Mouse (Mus musculus) T-helper 17 cell (primary cell): ENCODE results near the gene Chst11.

ENCODE experiments used
- in situ Hi-C, 2 experiments: fragments of 300-600 bp; cut with MboI, MseI; formaldehyde crosslinking; loops; 1 replicate in 1 of 2; 2 replicates in 1 of 2; pipeline ENCODE4 v1.15.1; 2025; ENCODE audit warnings: high pct_unique_total_duplicates in 2 of 2

The Chst11 gene

DNA sequence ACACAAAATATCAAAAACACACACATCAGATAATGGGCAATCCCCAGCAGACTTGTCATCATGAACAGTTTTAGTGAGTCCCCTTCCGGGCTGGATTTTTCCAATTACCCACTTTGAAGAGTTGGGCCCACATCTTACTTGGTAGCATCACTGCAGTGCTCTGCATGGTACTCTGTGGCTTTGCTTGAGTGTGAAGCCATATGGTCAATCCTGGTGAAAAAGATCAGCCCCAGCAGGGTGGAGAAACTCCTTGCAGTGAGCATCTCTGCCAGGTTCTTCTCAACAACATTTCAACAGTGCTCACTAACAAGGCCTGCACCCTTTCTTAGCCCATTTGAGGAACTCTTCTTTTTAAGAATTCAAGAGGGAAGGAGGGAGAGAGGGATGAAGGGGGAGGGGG lies 150.7 kb downstream of the Chst11 start:
- in situ Hi-C loops = no loop called here

GRCm38 (mm10) chr10:83137103-83137502 lies 151.8 kb downstream of the Chst11 start:
- in situ Hi-C loops = no loop called here

GRCm38 (mm10) chr10:83139276-83139675 lies 154.0 kb downstream of the Chst11 start:
- in situ Hi-C loops = no loop called here

DNA sequence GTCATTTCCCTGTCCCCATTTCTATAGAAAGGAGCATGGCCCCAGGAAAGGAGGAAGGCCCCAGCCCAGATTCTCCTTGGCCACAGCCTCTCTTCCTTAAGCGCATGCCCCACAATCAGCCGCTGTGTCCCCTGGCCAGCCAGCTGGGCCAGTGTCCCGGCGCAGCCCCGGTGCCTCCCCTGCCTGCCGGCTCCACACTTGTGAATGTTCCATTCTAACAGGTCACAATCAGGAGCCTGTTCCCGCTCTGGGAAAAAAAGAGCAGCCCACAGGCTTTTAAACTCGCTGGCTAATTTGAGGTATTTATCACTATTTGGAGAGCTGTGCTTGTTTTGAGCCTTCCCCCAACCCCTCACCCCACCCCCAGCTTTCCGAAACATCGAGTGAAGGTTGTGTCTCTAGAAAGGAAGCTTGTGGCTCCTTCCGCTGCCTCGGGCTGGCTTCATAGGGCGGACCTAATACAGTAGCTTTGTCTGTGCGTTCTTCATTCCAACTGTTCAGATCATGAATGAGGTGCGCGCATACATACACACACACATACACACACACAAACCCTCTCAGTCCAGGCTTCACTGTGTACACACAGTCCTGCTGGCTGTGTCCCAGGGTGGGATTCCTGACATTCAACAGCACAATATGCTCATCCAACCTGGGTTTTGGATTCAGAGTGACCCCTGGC lies 155.1 kb downstream of the Chst11 start:
- in situ Hi-C loops = no loop called here

DNA sequence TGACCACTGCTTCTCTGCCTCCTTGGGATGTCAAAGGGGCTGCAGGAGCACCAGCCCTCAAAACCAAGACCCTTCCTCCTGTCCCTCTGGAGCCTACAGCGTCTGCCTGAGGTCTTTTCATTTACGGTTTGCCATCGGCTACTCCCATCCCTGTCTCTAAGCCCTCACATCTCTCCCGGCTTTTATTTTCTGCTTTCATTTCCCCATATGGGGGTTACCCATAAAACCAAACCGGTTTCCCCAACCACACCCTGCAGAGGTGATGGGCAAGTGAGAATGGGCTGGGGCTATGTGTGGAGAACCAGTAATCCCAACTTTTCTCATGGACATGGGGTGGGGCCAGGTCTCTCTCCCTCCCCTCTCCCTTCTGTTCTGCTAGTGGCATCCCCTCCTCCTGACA lies 156.1 kb downstream of the Chst11 start:
- in situ Hi-C loops = no loop called here

DNA sequence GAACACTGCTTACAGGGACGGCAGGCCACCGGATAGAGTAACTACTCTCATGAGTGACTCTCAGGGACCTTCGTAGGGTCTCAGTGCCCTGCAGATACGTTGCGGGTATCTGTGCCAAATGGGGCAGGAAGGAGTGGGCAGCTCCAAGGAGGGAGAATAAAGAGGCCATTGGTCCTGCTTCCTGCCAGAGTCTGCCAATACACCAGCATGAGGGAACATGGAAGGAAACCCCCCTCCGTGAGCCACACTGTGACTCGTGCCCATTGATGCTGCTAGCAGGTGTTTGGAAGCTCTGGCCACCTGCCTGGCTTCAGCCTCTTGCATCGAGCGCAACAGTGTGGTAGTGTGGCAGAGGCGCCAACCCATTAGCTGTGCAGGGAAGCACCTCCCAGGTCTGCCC lies 157.8 kb downstream of the Chst11 start:
- in situ Hi-C loops = no loop called here

- in situ Hi-C loops = no loop called here
Measured at GRCm38 (mm10) chr10:83145836-83146235, 160.5 kb downstream of the Chst11 start.

GRCm38 (mm10) chr10:83149342-83150178 lies 164.3 kb downstream of the Chst11 start:
- in situ Hi-C loops = no loop called here

- in situ Hi-C loops = no loop called here
Measured at GRCm38 (mm10) chr10:83150587-83150986, 165.3 kb downstream of the Chst11 start.

DNA sequence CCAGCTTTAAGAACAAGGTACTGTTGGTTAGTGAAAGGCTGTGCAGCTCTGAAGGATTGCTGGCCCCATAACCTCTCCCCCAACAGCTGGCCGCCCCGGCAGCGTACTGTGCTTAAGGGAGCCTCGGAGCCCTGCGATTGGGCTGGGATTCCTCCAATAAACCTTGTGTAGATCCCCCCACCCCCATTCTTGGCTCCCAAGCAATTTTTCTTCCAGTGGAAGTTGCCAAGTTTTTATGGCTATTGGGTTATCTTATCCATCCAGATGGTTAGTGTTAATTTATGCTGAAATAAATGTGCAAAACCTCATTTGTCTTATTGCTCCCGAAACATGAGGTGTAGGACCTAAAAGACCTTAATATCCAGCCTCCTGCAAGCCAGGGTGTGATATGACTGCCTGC lies 166.1 kb downstream of the Chst11 start:
- in situ Hi-C loops = no loop called here

GRCm38 (mm10) chr10:83151896-83152685 lies 166.8 kb downstream of the Chst11 start:
- in situ Hi-C loops = no loop called here

- in situ Hi-C loops = no loop called here
Measured at GRCm38 (mm10) chr10:83152723-83153122, 167.4 kb downstream of the Chst11 start.

- in situ Hi-C loops = no loop called here
Measured at GRCm38 (mm10) chr10:83153374-83153773, 168.1 kb downstream of the Chst11 start.

DNA sequence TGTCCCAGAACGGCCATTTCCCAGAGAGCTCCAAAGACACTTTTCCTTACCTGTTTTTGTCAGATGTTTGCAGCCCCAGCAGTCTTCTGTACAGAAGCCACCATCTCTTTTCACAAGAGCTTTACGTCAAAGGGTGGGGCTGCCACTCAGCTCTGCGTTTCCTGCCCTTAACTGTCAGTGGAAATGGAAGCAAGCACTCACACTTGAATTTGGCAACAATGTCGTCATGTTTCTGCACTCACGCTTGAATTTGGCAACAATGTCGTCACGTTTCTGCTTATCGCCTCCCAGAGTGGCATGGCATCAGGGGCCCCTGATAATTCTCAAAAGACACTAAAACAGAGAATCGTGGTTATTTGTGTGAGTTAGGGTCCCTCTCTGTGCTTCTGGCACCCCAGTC lies 168.6 kb downstream of the Chst11 start:
- in situ Hi-C loops = no loop called here

DNA sequence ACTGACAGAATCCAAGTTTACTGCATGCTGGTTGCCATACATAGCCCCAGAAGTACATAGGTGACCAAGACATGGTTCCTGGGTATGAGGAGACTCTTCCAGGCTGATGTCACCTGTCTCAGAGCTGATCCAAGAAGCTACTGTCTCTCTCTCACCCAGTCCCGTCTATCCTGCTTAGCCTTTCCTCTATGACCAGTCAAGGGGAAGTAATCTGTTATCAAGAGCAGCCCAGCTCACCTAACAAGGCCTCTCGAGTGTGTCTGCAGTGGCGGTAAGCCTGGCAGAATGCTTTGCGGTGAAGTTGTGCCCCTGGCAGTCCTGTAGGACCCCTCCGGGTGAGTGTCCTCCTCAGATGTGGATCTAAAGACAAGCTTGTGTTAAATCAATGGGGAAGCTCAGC lies 172.0 kb downstream of the Chst11 start:
- in situ Hi-C loops = no loop called here

GRCm38 (mm10) chr10:83158322-83158721 lies 173.0 kb downstream of the Chst11 start:
- in situ Hi-C loops = no loop called here

GRCm38 (mm10) chr10:83159229-83159628 lies 173.9 kb downstream of the Chst11 start:
- in situ Hi-C loops = no loop called here

DNA sequence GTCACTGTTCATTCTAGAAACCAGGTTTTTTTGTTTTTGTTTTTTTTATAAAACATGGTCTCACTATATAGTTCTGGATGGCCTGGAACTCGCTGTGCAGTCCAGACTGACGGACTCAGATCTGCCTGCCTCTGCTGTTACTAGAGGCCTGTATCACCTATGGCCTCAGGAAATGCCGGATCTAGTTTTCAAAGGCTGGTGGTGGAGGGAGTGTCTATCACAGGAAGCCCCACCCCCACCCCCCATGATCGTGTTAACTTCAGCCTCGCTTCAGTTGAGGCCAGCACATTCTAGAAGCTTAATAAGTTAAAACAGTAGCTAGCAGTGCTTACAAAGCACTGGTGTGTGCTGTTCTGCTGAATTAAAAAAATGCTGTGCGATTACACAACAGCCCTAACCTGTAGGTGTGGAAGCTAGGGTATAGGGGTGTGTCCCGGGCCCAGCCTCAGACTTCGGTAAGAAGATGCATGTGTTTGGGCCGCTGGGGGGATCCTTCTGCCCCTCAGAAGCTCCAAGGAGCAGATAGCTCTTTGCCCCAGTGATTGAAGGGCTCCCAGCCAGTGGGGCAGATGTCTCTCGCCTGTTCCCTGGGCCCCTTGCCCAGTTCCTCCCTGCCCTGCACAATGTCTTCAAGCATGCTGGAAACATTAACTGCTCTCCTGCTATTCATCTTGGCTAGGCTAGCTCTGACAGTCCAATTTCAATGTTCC lies 176.5 kb downstream of the Chst11 start:
- in situ Hi-C loops = no loop called here

DNA sequence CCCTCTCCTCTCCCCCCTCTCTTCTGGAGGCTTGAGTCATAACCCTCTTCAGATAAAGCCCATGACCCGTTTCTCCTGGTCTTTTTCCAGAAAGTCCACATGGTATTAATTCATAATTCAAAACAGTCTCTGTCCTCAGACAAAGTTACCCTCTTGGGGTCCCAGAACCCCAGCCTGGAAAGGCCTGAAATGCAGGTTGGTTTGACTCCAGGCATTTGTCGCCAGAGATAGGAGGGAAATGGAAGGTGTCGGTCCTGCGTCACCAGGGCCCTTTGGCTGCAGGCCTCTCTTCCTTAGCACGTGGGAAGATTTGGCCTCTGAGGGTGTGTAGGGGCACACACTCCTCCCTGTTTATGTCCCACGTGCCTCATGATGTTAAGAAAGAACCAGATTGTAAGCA lies 178.6 kb downstream of the Chst11 start:
- in situ Hi-C loops = no loop called here

DNA sequence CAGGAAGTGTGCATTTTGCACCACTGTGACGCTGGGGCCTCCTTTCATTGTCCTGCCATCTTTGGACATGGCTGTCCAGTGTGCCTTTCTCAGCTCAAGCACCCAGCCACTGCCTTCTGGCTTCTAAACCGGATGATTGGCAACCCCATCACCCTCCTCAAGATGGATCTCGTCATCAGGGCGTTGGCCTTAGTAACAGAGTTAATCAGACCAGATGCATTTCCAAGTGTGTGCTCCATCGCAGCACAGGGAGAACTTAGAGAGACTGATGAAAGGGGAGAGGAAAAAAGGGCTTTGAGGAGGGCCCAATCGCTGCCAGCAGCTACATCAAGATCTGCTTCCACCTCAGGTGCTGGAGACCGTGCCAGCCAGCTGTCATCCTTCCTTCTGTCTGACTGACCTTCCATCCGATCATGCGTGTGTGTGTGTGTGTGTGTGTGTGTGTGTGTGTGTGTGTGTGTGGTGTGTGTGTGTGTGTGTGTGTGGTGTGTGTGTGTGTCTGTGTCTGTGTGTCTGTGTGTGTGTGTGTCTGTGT lies 179.7 kb downstream of the Chst11 start:
- in situ Hi-C loops = no loop called here

DNA sequence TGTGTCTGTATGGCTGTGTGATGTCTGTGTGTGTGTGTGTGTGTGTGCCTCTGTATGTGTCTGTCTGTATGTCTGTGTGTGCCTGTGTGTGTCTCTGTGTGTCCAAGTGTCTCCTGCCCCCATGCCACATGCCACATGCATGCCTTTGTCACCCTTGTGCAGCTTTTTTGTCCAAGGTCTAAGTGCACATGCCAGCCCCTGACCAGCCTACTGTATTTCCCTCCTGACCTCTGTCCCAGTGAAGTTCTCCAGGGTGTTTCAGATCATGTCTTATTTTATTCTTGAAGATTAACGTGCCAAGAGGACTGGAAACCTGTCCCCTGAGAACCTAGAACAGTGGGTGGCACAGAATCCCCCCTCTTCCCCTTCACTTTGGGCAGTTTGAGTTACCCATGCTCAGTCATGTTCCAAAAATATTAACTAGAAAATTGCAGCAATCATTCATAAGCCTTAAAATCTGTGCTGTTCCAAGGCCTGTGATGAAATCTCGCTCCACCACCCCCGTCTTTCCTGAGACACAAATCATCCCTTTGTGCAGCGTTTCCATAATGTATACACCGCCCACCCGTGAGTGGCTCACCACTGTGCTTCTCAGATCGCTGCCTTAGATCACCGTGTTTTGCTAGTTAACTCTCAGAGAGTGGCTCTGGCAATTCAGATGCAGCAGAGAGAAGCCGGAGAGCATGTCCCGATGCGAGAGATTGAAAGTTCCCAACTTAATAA lies 180.4 kb downstream of the Chst11 start:
- in situ Hi-C loops = no loop called here
